Mouse (Mus musculus) cortical plate, adult 2 months (tissue): ENCODE data around the gene Gpank1. TPM values are rescaled to one million over a fixed set of nuclear protein-coding genes. Genes with fewer than 3 reads are reported as not detected.

Source experiments
- H3K27ac ChIP-seq: fragments of 200-500 bp; 2 replicates; pipeline ENCODE4 v1.5.1; 2012; ENCODE audit warnings: low read length, control low read depth, inconsistent platforms; ENCODE audit not compliant: insufficient read depth
- H3K4me1 ChIP-seq: fragments of 200-500 bp; 2 replicates; pipeline ENCODE4 v1.6.1; 2011; ENCODE audit warnings: low read length; ENCODE audit not compliant: control insufficient read depth, insufficient read depth
- H3K4me3 ChIP-seq: fragments of 200-500 bp; 2 replicates; pipeline ENCODE4 v1.5.1; 2011; ENCODE audit warnings: mild to moderate bottlenecking, low read length, control low read depth; ENCODE audit not compliant: insufficient read depth
- CTCF ChIP-seq: fragments of 200-500 bp; IDR thresholded peaks from 2 replicates; pipeline ENCODE4 v1.5.1; 2011; ENCODE audit warnings: mild to moderate bottlenecking, control low read depth, low read length; ENCODE audit not compliant: insufficient read depth; ENCODE audit errors: extremely low read depth
- POLR2A ChIP-seq: fragments of 200-500 bp; IDR thresholded peaks from 2 replicates; pipeline ENCODE4 v1.6.1; 2011; ENCODE audit warnings: mild to moderate bottlenecking, low read length, control low read depth; ENCODE audit not compliant: insufficient read depth; ENCODE audit errors: extremely low read depth
- polyA plus RNA-seq: library from polyadenylated mRNA; depleted of rRNA; stranded (reverse); fragments of >200 nt; gene quantifications from 2 replicates; pipeline ENCODE4 v1.2.3, GENCODE M21; 2012; rRNA removed

Gpank1 gene
- polyA plus RNA-seq: 20.4 and 21.0 TPM in 2 replicates

- TF ChIP-seq CTCF: no peak
- peak; percentile 80 for TF ChIP-seq POLR2A
- peak within 1 kb of the TSS; percentile 43 for H3K27ac ChIP-seq
- H3K4me3 ChIP-seq: peak within 1 kb of the TSS; percentile 79
- peaks cover 2% of the 10 kb centered on the region; the same call in 1 of the 2 replicates for H3K4me1 ChIP-seq
Measured at GRCm38 (mm10) chr17:35121143-35121799, at the start of gene Gpank1. Gene Gpank1, plus strand, starts transcription at chr17:35121455.

- H3K4me3 ChIP-seq: no peak overlapping the region
- no peaks in the 10 kb centered on the region for H3K4me1 ChIP-seq
- H3K27ac ChIP-seq: no peak overlapping the region
- TF ChIP-seq POLR2A (no peak), CTCF (no peak)
Measured at GRCm38 (mm10) chr17:35074097-35074496, 47.2 kb upstream of the Gpank1 start.

- peak within 1 kb of the TSS; percentile 21 for H3K4me3 ChIP-seq
- TF ChIP-seq CTCF: no peak
- no peak for TF ChIP-seq POLR2A
- no peaks in the 10 kb centered on the region for H3K4me1 ChIP-seq
- H3K27ac ChIP-seq: no peak within 1 kb of the TSS
Measured at GRCm38 (mm10) chr17:35076507-35077176, 44.6 kb upstream of the Gpank1 start, which contains the start of gene Ly6g6e. Gene Ly6g6e, plus strand, starts transcription at chr17:35076902.

GRCm38 (mm10) chr17:35077285-35077684, 44.0 kb upstream of the Gpank1 start:
- no peak overlapping the region for H3K27ac ChIP-seq

GRCm38 (mm10) chr17:35077786-35078233, 43.4 kb upstream of the Gpank1 start, which contains the start of gene Ly6g6d:
Gene Ly6g6d, minus strand, starts transcription at chr17:35078065.
- peak within 1 kb of the TSS; percentile 21 for H3K4me3 ChIP-seq
- TF ChIP-seq CTCF (peak; percentile 26), POLR2A (no peak)
- no peak within 1 kb of the TSS for H3K27ac ChIP-seq
- no peaks in the 10 kb centered on the region for H3K4me1 ChIP-seq

More at GRCm38 (mm10) chr17:35077285-35077684, 44.0 kb upstream of the Gpank1 start:
- TF ChIP-seq POLR2A: no peak
- TF ChIP-seq CTCF: no peak
- Histone ChIP-seq H3K4me1 (no peaks in the 10 kb centered on the region), H3K4me3 (peak overlapping the region; percentile 21; the same call in 1 of the 2 replicates)

- H3K4me1 ChIP-seq: no peaks in the 10 kb centered on the region
- no peak overlapping the region for H3K4me3 ChIP-seq
- no peak overlapping the region for H3K27ac ChIP-seq
- TF ChIP-seq POLR2A (no peak), CTCF (no peak)
Measured at GRCm38 (mm10) chr17:35079778-35080177, 41.5 kb upstream of the Gpank1 start.

GRCm38 (mm10) chr17:35080248-35080647, 41.0 kb upstream of the Gpank1 start:
- no peaks in the 10 kb centered on the region for H3K4me1 ChIP-seq
- TF ChIP-seq POLR2A: no peak
- TF ChIP-seq CTCF: no peak

GRCm38 (mm10) chr17:35080710-35081109, 40.5 kb upstream of the Gpank1 start:
- TF ChIP-seq POLR2A: no peak
- no peak for TF ChIP-seq CTCF
- H3K27ac ChIP-seq: peak overlapping the region; percentile 80; the same call in 1 of the 2 replicates
- no peak overlapping the region for H3K4me3 ChIP-seq
- no peaks in the 10 kb centered on the region for H3K4me1 ChIP-seq

More at GRCm38 (mm10) chr17:35080248-35080647, 41.0 kb upstream of the Gpank1 start:
- Histone ChIP-seq H3K4me3 (no peak overlapping the region), H3K27ac (no peak overlapping the region)

- Histone ChIP-seq H3K4me3 (no peak overlapping the region), H3K4me1 (no peaks in the 10 kb centered on the region), H3K27ac (no peak overlapping the region)
- TF ChIP-seq CTCF (no peak), POLR2A (no peak)
Measured at GRCm38 (mm10) chr17:35082841-35083576, 38.2 kb upstream of the Gpank1 start.
